Mouse (Mus musculus) ovary, adult 10 weeks (tissue): Measurements from ENCODE around the gene Catsperg2. TPM values are rescaled to one million over a fixed set of nuclear protein-coding genes. Genes with fewer than 3 reads are reported as not detected.

ENCODE experiments used
- polyA plus RNA-seq: library from polyadenylated mRNA; stranded (reverse); fragments of 350-450 nt; fragmentation: Illumina TruSeq; extraction: RNeasy Lipid Tissue Mini Kit (QIAGEN cat#74804); gene quantifications from one replicate; pipeline ENCODE4 v1.2.3, GENCODE M21; 2014

The Catsperg2 gene
- polyA plus RNA-seq = not detected

DNA sequence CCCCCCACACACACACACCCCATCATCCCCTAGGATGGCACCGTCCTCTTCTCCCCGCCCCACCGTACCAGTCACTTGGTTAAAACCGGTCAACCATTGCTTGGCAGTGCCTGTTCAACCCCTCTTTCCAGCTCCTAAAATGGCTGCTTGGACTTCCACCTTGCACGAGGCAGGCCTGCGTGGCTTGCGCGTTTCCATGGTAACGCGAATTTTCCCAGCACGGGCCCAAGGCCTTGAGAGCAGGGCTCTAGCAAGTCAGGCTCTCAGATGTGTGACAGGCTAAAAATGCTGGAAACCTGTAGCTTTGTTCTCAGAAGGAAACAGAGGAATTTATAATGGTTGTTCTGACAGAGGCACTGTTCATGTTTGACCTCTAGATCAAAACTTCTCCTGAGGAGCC is at the start of gene Catsperg2:
Gene Catsperg2, minus strand, starts transcription at position 173 of the 400 bp plus-strand sequence.

DNA sequence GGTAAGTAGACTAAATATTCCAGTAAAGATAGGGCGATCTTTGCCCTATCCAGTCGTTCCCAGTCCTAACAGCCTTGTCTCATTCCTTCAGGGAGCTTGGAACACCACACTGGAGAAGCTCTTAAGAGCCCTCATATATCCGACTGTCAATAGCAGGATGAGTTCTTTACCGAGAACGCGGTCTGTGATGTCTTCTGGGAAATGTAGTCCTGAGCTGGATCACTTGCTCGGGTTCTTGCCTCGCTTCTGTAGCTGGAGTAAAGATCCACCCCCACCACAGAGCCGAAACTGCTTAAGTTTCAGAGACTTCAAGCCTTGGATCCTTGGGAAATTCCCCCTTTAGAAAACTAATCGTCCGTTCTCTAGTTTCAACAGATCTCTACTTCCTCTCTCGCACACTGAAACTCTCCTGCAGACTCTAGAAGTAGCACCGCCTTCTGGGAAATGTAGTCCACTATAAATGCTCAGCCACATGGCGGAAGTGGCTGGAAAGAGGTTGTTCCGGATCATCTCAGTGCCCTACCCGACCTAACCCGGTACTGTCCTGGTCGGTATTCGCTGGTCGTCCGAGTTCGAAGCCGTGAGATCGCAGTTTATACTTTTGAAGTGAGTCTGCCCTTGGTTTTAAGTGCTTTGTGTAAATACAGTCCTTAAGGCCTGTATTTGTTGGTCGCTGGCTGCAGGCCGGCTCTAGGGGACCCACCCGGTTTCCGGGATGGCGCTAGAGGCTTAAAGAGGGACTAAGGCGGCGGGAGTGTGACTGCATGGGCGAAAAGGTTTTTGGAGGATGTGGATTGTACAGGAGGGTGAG is 41.5 kb upstream of the Catsperg2 start, which contains the start of gene Zfp84:
Gene Zfp84, plus strand, starts transcription at position 463 of the 811 bp plus-strand sequence.

Other genes with a start within 250 kb of the Catsperg2 start
- gene Sipa1l3, start 208.4 kb downstream of the Catsperg2 start, polyA plus RNA-seq = 10.6 TPM
- 19.2 TPM for gene Zfp84, start 41.5 kb upstream of the Catsperg2 start, polyA plus RNA-seq
- 7.0 TPM for gene Zfp30, start 57.0 kb upstream of the Catsperg2 start, polyA plus RNA-seq
- 17.4 TPM for gene Zfp790, start 89.1 kb upstream of the Catsperg2 start, polyA plus RNA-seq
- 7.5 TPM for gene Zfp940, start 126.6 kb upstream of the Catsperg2 start, polyA plus RNA-seq
- gene Zfp420, start 132.9 kb upstream of the Catsperg2 start, polyA plus RNA-seq = 26.2 TPM
- gene Zfp27, start 179.5 kb upstream of the Catsperg2 start, polyA plus RNA-seq = 7.4 TPM
- gene Zfp383, start 181.2 kb upstream of the Catsperg2 start, polyA plus RNA-seq = 32.3 TPM
- 25.3 TPM for gene Zfp74, start 227.1 kb upstream of the Catsperg2 start, polyA plus RNA-seq